Mouse (Mus musculus): ENCODE measurements around the gene Rhbg.
A peak's percentile ranks its signal among the peaks of the same experiment; 100 is the strongest.

Rhbg gene

DNA sequence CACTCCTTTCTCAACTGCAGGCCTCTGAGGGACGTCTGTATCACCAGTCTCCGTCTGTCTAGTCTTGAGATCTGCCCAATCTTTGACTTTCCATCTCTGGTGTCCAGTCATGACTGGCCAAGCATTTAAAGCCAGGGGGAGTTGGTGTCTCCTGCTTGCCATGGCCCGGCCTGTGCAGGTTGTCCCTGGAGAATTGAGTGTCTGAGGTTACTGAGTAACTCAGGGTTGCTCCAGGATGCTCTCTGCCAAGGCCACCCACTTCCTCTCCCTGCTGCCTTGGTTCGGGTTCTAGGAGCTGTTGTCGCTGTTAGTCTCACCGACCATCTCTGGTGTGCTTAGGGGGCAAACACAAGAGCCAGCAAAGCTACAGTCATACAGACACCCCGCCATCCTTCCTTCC, 1.9 kb upstream of the Rhbg start:
- DNase-seq = no peak

DNA sequence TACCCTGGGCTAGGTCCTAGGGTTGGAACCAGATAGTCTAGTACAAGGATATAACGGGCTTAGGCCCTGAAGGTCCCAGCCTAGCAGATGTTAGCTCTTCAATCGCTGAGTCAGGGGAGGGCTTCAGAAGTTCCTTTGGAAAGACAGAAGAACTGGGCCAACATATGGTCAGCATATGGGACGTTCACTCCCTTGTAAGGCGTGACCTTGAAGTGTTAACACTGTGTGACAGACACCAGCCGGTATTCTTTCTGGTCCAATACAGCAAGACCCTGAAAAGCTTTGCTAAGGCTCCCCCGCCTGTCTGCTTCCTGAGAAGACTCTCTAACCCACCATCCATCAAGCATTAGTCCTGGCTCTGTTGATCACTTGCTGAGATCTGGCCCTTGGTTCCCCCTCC, 1.4 kb upstream of the Rhbg start:
- no peak for DNase-seq

DNA sequence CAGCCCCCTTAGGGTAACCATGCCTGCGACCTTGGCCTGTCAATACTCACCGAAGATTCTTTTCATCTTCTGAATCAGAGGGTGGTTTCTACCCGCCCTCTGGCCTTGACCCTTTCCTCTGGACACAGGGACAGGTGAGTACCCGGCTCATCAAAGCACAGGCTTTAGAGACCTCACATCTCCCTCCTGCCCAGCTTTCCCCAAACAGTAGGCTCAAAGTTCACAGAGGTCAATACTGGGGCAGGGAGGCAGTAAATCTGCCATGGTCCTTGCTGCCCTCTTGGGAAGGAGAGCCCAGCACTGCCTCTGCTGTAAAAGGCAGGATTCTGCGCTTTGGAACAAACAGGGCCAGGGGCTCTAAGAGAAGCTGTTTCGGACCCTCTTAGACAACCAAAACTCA, 1.8 kb downstream of the Rhbg start:
- DNase-seq = no peak

- DNase-seq = no peak
These were observed 6.1 kb downstream of the Rhbg start for GRCm38 (mm10) chr3:88248406-88248805.

- DNase-seq = no peak
These were observed 6.8 kb downstream of the Rhbg start for GRCm38 (mm10) chr3:88247666-88248065.

DNA sequence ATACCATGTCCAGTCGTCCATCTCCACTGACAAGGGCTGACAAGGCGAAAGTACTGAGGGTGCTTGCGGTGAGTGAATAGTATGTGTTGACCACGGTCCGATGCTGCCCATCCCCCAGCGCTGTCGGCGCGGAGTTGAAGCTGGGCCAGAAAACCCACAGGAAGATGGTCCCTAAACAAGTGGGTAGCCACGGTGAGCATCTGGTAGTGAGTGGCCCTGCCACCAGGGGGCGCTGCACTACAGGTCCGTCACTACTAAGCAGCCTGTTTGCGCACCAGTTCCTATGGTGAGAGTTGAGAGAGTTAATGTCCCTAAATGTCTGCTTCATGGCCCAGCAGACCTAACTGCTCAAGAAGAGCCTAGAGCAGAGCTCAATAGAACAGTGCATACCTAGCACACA, 8.7 kb downstream of the Rhbg start:
- peak; percentile 71 for DNase-seq

DNA sequence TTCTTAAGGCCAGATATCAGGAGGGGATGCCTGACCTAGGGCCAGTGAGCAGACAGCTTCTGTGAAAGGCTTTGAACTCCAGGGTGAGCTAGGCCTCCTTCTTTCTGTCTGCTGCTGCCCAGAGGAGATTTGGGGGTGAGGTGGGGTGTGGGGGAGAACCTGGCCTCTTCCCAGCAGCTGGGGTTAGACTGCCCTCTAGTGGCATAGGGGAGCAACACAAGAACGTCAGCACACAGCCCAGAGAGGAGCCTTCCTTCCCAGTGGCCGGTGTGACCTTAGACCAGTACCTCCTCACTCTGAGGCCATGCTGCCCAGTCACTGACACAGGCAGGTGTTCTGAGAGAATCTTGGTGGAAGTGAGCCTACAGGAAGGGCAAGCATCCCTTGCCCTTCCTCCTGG, 10.4 kb downstream of the Rhbg start:
- peak; percentile 40 for DNase-seq

DNA sequence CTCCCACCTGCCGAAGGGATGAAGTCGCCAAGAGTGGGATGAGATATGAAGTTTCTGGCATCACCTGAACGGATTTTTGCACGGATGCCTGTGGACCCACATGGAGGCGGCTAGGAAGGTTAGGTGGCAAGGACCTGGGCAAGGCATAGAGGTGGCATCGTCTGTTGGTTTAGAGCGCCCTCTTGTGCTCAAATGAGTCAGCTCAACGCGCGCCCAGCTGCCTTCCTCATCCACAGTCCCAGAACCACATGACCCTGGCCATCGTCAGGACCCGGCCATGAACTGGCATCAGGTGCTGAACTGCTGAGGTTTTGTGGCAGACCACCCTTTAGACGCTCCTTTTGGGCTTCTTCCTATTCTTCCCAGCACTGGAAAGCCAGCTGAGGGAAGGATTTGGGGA, 12.0 kb downstream of the Rhbg start:
- DNase-seq = peak; percentile 78

GRCm38 (mm10) chr3:88241045-88241786, 13.3 kb downstream of the Rhbg start:
- no peak for DNase-seq

DNA sequence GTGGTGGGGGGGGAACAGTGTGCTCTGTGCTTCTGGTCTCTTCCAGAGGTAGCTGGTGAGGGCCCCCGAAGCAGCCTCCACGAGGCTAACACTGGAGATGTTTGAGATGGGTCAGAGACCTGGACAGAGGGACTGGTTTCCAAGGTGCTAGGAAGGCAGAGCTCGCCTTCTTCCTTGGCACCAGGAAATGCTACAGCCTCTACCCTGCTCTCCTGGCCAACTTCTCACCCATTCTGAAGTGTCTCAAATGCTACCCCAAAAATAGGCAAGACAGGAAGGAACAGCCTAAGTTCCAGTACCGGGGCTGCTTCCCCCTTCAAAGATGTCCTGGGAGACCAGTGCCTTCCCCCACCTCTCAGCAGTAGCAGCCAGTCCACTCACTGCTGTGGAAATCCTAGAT, 15.1 kb downstream of the Rhbg start:
- DNase-seq = no peak

- no peak for DNase-seq
These were observed 15.6 kb downstream of the Rhbg start for GRCm38 (mm10) chr3:88238866-88239391.

DNA sequence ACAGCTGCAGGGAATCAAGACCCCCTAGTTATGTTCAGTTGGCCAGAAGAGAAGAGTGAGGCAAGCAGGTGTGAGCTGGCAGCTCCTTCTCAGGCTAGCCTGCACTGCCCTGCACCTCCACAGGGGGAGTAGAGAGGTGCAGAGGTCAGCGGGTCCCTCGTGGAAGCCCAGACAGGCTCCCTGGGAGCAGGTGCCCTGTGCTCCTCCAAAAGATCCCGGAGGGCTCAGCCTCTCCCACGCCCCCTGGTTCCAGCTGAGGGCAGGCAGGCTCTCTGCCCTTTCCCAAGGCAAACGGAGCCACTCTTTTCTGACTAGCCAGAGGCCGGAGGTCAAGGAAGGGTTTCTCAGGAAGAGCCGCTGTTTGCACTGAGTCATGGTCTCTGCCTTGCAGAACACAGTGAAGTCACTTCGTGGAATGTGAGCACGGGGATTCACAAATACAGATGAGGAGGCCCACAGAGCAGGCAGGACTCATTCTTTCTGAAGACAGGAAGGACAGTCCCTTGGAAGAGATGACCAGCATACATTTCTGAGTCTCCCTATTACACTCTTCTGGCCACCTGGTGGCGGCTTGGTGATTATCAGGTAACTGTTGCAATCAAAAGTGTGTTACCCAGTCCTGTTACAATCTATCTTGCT, 16.8 kb downstream of the Rhbg start:
- peak; percentile 41 for DNase-seq

- no peak for DNase-seq
These were observed 17.4 kb downstream of the Rhbg start for GRCm38 (mm10) chr3:88237161-88237555.

DNA sequence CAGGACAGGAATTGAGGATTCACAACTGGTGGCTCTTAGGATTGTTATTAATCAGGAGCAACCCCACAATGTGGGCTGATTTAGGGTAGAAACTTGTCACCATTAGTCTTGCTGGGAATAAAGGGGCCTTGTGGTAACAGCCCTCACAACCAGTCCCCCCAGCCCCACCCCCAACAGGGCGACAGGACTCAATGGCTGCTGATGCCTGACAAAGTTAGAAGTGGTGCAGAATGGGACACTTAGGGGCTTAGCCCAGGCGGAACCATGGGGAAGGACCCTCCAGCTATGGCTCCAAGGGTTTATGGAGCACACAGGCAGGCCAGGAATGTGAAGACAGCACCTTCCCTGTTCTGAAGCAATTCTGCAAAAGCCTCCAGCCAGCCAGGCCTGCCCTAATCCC, 18.9 kb downstream of the Rhbg start:
- DNase-seq = no peak

DNA sequence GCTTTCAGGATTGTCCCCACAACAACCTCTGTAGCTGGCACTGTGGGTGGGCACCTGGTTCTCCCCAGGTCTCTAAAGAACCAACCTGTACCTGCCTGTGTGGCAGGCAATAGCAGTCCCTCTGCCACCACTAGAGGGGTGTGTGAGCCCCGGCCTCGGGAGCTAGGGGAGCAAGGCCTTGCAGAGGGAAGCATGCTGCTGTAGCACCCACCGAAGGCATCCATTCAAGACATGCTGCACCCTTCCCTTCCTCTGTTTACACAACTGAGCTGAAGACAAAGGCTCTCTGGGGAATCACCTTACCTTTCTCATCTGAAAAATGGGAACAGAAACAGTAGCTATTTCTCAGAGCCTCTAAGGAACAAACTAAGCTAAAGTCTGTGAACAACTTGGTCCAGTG, 19.3 kb downstream of the Rhbg start:
- no peak for DNase-seq

DNA sequence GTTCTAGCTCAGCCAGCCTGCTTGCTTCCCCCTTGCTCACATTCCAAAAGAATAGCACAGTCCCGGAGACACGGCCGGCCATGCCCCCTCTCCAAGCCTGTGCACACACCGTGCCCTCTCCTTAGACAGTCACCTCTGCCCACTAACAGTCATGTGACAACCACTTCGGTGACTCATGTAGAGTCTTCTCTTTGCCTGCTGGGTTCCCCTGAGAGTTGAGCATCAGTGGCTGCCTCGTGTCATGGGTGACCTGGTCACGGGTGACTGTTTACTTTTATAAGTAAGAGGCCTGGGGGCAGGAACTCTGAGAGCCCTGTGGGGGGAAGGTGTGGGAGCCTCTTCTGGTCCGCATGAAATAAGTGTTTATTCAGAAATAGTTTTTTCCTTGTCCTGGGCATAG, 20.5 kb downstream of the Rhbg start:
- no peak for DNase-seq

DNA sequence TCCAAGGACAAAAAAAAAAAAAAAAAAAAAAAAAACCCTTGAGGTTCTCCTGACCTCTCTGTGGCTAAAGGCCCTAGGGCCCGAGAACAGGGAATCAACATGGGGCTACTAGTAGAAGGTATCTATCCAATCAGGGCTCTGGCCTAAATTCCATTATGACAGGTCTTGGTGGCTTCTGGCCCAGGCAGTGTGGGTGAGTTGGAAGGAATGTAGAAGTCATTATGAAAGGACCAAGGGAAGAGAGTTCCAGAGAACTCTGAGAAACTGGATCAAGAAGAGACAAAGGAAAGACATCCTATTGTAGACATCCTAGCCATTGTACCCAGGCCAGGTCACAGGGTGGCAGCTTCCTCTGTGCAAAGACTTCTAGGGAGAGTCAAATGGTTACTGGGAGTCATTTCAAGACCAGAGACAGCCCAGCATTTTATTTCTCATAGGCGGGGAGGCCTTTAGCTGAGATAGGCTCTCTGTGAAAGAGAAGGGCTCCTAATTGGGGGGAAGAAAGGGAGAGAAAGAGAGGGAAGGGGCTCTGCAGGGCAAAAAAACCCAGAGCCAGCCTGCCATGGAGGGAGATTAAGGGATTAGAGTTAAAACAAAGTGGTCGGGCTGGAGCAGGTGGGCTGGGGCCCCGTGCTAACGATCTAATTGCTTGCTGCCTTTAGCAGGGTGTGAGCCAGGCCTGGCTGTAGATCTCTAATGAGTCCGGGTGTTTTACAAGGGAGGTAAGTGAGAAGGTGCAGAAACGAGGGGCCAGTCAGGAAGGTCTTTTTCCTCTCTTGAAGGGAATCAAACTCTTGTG, 21.5 kb downstream of the Rhbg start:
- no peak for DNase-seq

DNA sequence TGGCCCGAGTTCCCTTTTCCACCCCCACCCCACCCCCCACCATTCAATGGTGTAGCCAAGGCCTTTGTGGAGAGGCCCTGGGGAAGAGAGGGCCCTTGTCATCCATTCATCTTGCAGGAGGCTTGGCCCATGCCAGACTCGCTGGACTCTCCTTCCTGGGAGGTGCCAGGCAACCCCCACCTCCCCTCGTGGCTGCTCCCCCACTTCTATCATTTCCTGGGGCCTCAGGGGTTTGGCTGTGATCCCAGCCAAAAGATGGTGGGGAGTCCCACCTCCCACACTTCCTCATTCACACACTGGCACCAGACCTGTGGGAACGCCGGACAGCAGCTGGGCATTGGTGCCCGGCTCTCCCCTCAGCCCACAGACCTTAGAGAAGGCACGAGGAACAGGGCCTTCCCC, 22.2 kb downstream of the Rhbg start:
- DNase-seq = no peak

- no peak for DNase-seq
These were observed 23.4 kb downstream of the Rhbg start for GRCm38 (mm10) chr3:88231061-88231641.

DNA sequence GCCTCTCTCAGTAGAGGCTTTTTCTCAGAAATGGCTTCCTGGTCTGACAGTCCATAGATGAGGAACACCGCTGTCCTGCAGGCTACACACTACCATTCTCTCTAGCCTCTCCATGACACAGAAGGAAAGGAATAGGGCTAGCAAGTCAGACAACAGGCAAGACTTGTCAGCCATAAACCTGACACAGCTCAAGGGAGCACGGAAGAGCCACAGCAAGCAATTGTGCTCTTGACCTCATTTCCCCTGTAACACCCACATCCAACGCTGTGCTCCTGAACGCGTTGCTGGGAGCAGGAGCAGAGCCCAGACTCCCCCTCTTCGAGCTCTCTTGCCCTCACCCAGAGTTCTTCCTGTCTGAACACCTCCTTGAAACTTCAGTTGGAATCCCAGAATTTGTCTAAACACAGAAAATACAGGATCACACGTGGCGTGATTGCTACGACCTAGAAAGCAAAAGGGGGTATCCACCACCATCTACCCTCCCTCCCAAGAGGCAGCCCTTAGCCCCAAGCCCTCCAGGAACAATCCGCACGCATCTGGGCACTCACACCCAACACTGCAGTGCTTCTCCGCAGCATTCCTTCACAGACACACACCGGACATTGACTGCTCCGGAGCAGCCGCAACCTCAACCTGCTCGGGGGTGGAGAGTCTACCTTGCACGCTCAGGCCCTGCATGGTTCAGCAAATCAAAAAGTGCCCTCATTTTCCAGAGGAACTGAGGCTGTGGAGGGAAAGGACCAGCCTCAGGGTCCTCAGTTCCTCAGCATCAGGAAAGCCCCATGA, 24.1 kb downstream of the Rhbg start:
- DNase-seq = peak; percentile 30

GRCm38 (mm10) chr3:88229526-88229925, 25.0 kb downstream of the Rhbg start:
- DNase-seq = no peak

DNA sequence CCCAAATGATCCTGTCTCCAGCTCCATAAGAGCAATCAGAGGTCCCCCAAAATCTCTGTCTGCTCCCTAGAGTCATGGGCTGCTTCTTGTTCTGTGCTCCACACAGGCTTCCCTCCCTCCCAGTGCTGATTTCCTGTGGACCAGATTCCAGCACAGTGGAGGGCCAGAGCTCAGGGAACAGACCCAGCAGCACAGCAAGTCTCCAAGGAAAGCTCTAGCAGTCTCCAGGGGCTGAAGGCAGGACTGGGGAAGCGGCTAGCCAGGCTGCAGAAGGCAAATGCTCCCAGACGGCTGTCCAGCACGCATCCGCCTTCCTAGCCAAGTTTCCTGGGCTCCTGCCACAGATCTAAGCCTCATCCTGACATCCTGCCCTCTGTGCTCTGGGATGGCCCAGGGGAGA, 25.6 kb downstream of the Rhbg start:
- DNase-seq = peak; percentile 47

- DNase-seq = no peak
These were observed 26.5 kb downstream of the Rhbg start for GRCm38 (mm10) chr3:88227976-88228375.

All from kidney, postnatal 14 days (tissue).